Mouse (Mus musculus): ENCODE results near the gene Rnf135.

DNA sequence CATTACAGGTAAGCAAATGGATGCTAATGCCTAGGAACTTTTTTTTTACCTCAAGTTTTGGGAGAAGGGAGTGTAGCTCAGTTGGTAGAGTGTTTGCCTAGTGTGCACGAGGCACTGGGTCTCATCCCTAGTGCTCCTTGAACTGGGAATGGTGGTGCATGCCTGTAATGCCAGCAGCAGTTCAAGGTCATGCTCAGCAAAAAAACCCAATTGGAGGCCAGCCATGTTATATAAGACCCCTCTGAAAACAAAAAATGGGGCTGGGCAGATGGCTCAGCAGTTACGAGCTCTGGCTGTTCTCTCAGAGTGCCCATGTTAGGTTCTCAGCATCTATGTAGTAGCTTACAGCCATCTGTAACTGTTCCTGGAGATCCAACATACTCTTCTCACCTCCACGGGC lies 64.9 kb downstream of the Rnf135 start:
- TF ChIP-seq CTCF (conservative IDR thresholded peaks at IDR 0.05; ENCODE audit: low read length) (no peak), POU5F1 (IDR thresholded peaks at IDR 0.05; ENCODE audit: borderline replicate concordance, low read length) (no peak)

All from E14TG2a.4 (cell line).